Mouse (Mus musculus): ENCODE results near the gene Gm10762. TPM values are rescaled to one million over a fixed set of nuclear protein-coding genes. Genes with fewer than 3 reads are reported as not detected.

Gene Gm10762
- total RNA-seq, 1 experiment, result 7.3 TPM

GRCm38 (mm10) chr2:128975572-128975971, 8.0 kb upstream of the Gm10762 start:
- Histone ChIP-seq H3K9me3 (ENCODE audit: control insufficient read depth, insufficient read depth, low read depth, low read length) (no peaks in the 10 kb centered on the region), H3K36me3 (ENCODE audit: control insufficient read depth, insufficient read depth, low read length, poor library complexity, severe bottlenecking) (no peaks in the 10 kb centered on the region), H3K9ac (ENCODE audit: insufficient read depth, low read depth, low read length, poor library complexity, severe bottlenecking) (no peak overlapping the region), H3K27ac (ENCODE audit: insufficient read depth, low read depth, low read length, poor library complexity, severe bottlenecking) (no peak overlapping the region), H3K4me1 (ENCODE audit: control insufficient read depth in 2 of 2, insufficient read depth in 2 of 2, low read length in 2 of 2, poor library complexity in 1 of 2) (no peaks in the 10 kb centered on the region), H3K4me3 (ENCODE audit: insufficient read depth in 1 of 2, low read depth in 1 of 2, low read length in 2 of 2, poor library complexity in 1 of 2, severe bottlenecking in 1 of 2) (no peak overlapping the region)
- TF ChIP-seq MAFK (IDR thresholded peaks at IDR 0.05; ENCODE audit: insufficient read depth, low read depth, low read length) (no peak), ZC3H11A (IDR thresholded peaks at IDR 0.05; ENCODE audit: borderline replicate concordance, low read depth, low read length) (no peak), CHD2 (IDR thresholded peaks at IDR 0.05; ENCODE audit: low read depth, low read length) (no peak)
- in situ Hi-C loops (cut with MboI; ENCODE audit: low sequenced_read_pairs in 2 of 2, unreplicated experiment in 2 of 2), result no loop called here
- DNase-seq (ENCODE audit: low read depth, low spot score), result no peak

- in situ Hi-C loops (cut with MboI; ENCODE audit: low sequenced_read_pairs in 2 of 2, unreplicated experiment in 2 of 2), result no loop called here
- DNase-seq (ENCODE audit: low read depth, low spot score), result no peak
- no peak overlapping the region for H3K27ac ChIP-seq (ENCODE audit: insufficient read depth, low read depth, low read length, poor library complexity, severe bottlenecking)
- TF ChIP-seq CHD2 (IDR thresholded peaks at IDR 0.05; ENCODE audit: low read depth, low read length) (no peak), MAFK (IDR thresholded peaks at IDR 0.05; ENCODE audit: insufficient read depth, low read depth, low read length) (no peak), ZNF384 (IDR thresholded peaks at IDR 0.05; ENCODE audit: low read depth, low read length) (no peak), HCFC1 (IDR thresholded peaks at IDR 0.05; ENCODE audit: borderline replicate concordance, insufficient read depth, low read length) (no peak), ZC3H11A (IDR thresholded peaks at IDR 0.05; ENCODE audit: borderline replicate concordance, low read depth, low read length) (no peak)
- H3K9ac ChIP-seq (ENCODE audit: insufficient read depth, low read depth, low read length, poor library complexity, severe bottlenecking), result no peak overlapping the region
- H3K4me3 ChIP-seq (ENCODE audit: insufficient read depth in 1 of 2, low read depth in 1 of 2, low read length in 2 of 2, poor library complexity in 1 of 2, severe bottlenecking in 1 of 2), result no peak overlapping the region
- H3K36me3 ChIP-seq (ENCODE audit: control insufficient read depth, insufficient read depth, low read length, poor library complexity, severe bottlenecking), result no peaks in the 10 kb centered on the region
- peaks cover 2 to 7% of the 10 kb centered on the region in 2 experiments; a peak in 3 of 4 replicates for H3K4me1 ChIP-seq (ENCODE audit: control insufficient read depth in 2 of 2, insufficient read depth in 2 of 2, low read length in 2 of 2, poor library complexity in 1 of 2)
- no peaks in the 10 kb centered on the region for H3K9me3 ChIP-seq (ENCODE audit: control insufficient read depth, insufficient read depth, low read depth, low read length)
These were observed 4.8 kb upstream of the Gm10762 start for GRCm38 (mm10) chr2:128972301-128972700.

DNA sequence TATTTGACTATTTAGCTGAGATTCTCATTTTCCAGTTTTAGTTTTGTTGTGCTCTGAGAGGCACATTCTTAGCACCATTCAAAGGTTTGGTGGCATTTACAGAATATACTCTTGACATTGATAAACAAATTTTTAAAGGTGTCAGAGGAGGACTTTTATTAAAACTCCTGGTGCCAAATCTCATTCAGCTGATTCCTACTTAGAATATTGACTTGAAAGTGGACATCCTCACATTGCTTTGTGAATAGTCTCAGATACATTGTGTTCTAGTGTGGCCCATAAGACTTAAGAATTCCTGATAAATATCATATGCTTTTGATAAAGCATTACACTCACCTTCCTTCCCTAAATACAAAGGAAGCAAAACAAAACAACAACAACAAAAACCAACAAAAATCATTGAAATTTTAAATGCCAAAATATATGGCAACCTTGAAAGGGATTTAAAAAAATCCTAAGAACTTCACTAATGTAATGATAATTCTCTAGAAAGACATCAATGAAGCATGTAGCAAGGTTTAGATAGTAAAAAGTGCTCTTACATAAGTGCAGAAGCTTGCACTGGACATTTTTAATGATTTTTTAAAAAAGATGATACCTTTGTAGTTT, 1.1 kb upstream of the Gm10762 start:
- H3K9me3 ChIP-seq (ENCODE audit: control insufficient read depth, insufficient read depth, low read depth, low read length), result no peaks in the 10 kb centered on the region
- no peak for TF ChIP-seq ZNF384 (IDR thresholded peaks at IDR 0.05; ENCODE audit: low read depth, low read length)
- TF ChIP-seq HCFC1 (IDR thresholded peaks at IDR 0.05; ENCODE audit: borderline replicate concordance, insufficient read depth, low read length), result no peak
- no peak for TF ChIP-seq ZC3H11A (IDR thresholded peaks at IDR 0.05; ENCODE audit: borderline replicate concordance, low read depth, low read length)
- TF ChIP-seq CHD2 (IDR thresholded peaks at IDR 0.05; ENCODE audit: low read depth, low read length), result no peak
- TF ChIP-seq MAFK (IDR thresholded peaks at IDR 0.05; ENCODE audit: insufficient read depth, low read depth, low read length), result no peak
- H3K4me3 ChIP-seq (ENCODE audit: insufficient read depth in 1 of 2, low read depth in 1 of 2, low read length in 2 of 2, poor library complexity in 1 of 2, severe bottlenecking in 1 of 2), result peak overlapping the region; percentile 79 to 87
- peak overlapping the region; percentile 99; the same call in 1 of the 2 replicates for H3K9ac ChIP-seq (ENCODE audit: insufficient read depth, low read depth, low read length, poor library complexity, severe bottlenecking)
- H3K4me1 ChIP-seq (ENCODE audit: control insufficient read depth in 2 of 2, insufficient read depth in 2 of 2, low read length in 2 of 2, poor library complexity in 1 of 2), result peaks cover 2 to 13% of the 10 kb centered on the region in 2 experiments; a peak in 3 of 4 replicates
- DNase-seq (ENCODE audit: low read depth, low spot score), result no peak
- no peaks in the 10 kb centered on the region for H3K36me3 ChIP-seq (ENCODE audit: control insufficient read depth, insufficient read depth, low read length, poor library complexity, severe bottlenecking)
- in situ Hi-C loops (cut with MboI; ENCODE audit: low sequenced_read_pairs in 2 of 2, unreplicated experiment in 2 of 2), result no loop called here
- peak overlapping the region; percentile 96; the same call in 1 of the 2 replicates for H3K27ac ChIP-seq (ENCODE audit: insufficient read depth, low read depth, low read length, poor library complexity, severe bottlenecking)

- Histone ChIP-seq H3K27ac (ENCODE audit: insufficient read depth, low read depth, low read length, poor library complexity, severe bottlenecking) (peak within 1 kb of the TSS; percentile 96), H3K9me3 (ENCODE audit: control insufficient read depth, insufficient read depth, low read depth, low read length) (no peaks in the 10 kb centered on the region), H3K9ac (ENCODE audit: insufficient read depth, low read depth, low read length, poor library complexity, severe bottlenecking) (peak within 1 kb of the TSS; percentile 99), H3K4me1 (ENCODE audit: control insufficient read depth in 2 of 2, insufficient read depth in 2 of 2, low read length in 2 of 2, poor library complexity in 1 of 2) (peaks cover 2 to 13% of the 10 kb centered on the region in 2 experiments; a peak in 3 of 4 replicates), H3K4me3 (ENCODE audit: insufficient read depth in 1 of 2, low read depth in 1 of 2, low read length in 2 of 2, poor library complexity in 1 of 2, severe bottlenecking in 1 of 2) (peak within 1 kb of the TSS; percentile 87 to 99), H3K36me3 (ENCODE audit: control insufficient read depth, insufficient read depth, low read length, poor library complexity, severe bottlenecking) (no peaks in the 10 kb centered on the region)
- DNase-seq (ENCODE audit: low read depth, low spot score), result peak; percentile 93
- in situ Hi-C loops (cut with MboI; ENCODE audit: low sequenced_read_pairs in 2 of 2, unreplicated experiment in 2 of 2), result no loop called here
- TF ChIP-seq MAFK (IDR thresholded peaks at IDR 0.05; ENCODE audit: insufficient read depth, low read depth, low read length), result no peak
- TF ChIP-seq CHD2 (IDR thresholded peaks at IDR 0.05; ENCODE audit: low read depth, low read length), result peak; percentile 82
- no peak for TF ChIP-seq ZNF384 (IDR thresholded peaks at IDR 0.05; ENCODE audit: low read depth, low read length)
These were observed 614 bp downstream of the Gm10762 start, which contains the start of gene Zc3h6 for GRCm38 (mm10) chr2:128966641-128967580. Zc3h6 (plus strand) TSS chr2:128967402.
